Mouse (Mus musculus) myocyte (in vitro differentiated cells): ENCODE results near the gene Zmynd10. TPM values are rescaled to one million over a fixed set of nuclear protein-coding genes. Genes with fewer than 3 reads are reported as not detected.

Experiments
- H3K27me3 ChIP-seq: one replicate; pipeline ENCODE4 v1.6.1; 2011; ENCODE audit not compliant: control insufficient read depth, insufficient read depth, insufficient read length
- H3K36me3 ChIP-seq: one replicate; pipeline ENCODE4 v1.6.1; 2011; ENCODE audit not compliant: control insufficient read depth, insufficient read depth
- H3K4me2 ChIP-seq: one replicate; pipeline ENCODE4 v1.6.1; 2011; ENCODE audit warnings: low read depth, control low read depth
- H3K4me3 ChIP-seq: one replicate; pipeline ENCODE4 v1.5.1; 2011; ENCODE audit warnings: mild to moderate bottlenecking, control low read depth, moderate library complexity
- H3K79me2 ChIP-seq: one replicate; pipeline ENCODE4 v1.6.1; 2011; ENCODE audit not compliant: control insufficient read depth, insufficient read depth
- H3ac ChIP-seq: one replicate; pipeline ENCODE4 v1.6.1; 2011; ENCODE audit not compliant: control insufficient read depth, insufficient read length
- CEBPB ChIP-seq: IDR thresholded peaks from 2 replicates; pipeline ENCODE4 v1.6.1; 2011; ENCODE audit warnings: mild to moderate bottlenecking, moderate library complexity; ENCODE audit not compliant: poor library complexity, insufficient read depth, severe bottlenecking
- E2F4 ChIP-seq: IDR thresholded peaks from one replicate; pipeline ENCODE4 v1.6.1; 2011; ENCODE audit warnings: mild to moderate bottlenecking, control low read depth, moderate library complexity; ENCODE audit not compliant: insufficient read depth
- MAX ChIP-seq: IDR thresholded peaks from one replicate; pipeline ENCODE4 v1.6.1; 2011; ENCODE audit warnings: low read depth, mild to moderate bottlenecking, control low read depth
- MYOD1 ChIP-seq, 3 experiments: IDR thresholded peaks; one replicate each; pipeline ENCODE4 v1.6.1; 2011; ENCODE audit warnings: control low read depth in 2 of 3, low read depth in 2 of 3, mild to moderate bottlenecking in 2 of 3, moderate library complexity in 1 of 3; ENCODE audit not compliant: insufficient read length in 2 of 3, control insufficient read depth in 1 of 3
- MYOG ChIP-seq, 3 experiments: IDR thresholded peaks; one replicate each; pipeline ENCODE4 v1.6.1; 2011; ENCODE audit warnings: control low read depth in 2 of 3, low read depth in 2 of 3, mild to moderate bottlenecking in 2 of 3; ENCODE audit not compliant: insufficient read length in 2 of 3, control insufficient read depth in 1 of 3, insufficient read depth in 1 of 3
- POLR2A ChIP-seq: IDR thresholded peaks from one replicate; pipeline ENCODE4 v1.6.1; 2011; ENCODE audit warnings: low read depth, mild to moderate bottlenecking, control low read depth, moderate library complexity; ENCODE audit not compliant: insufficient read length
- POLR2AphosphoS2 ChIP-seq: IDR thresholded peaks from one replicate; pipeline ENCODE4 v1.6.1; 2011; ENCODE audit warnings: low read depth, control low read depth; ENCODE audit not compliant: insufficient read length
- REST ChIP-seq: IDR thresholded peaks from one replicate; pipeline ENCODE4 v1.6.1; 2011; ENCODE audit warnings: mild to moderate bottlenecking, control low read depth, moderate library complexity; ENCODE audit not compliant: insufficient read depth, insufficient read length
- SRF ChIP-seq: IDR thresholded peaks from one replicate; pipeline ENCODE4 v1.6.1; 2011; ENCODE audit warnings: low read depth; ENCODE audit not compliant: control insufficient read depth, insufficient read length
- TCF12 ChIP-seq: IDR thresholded peaks from one replicate; pipeline ENCODE4 v1.6.1; 2011; ENCODE audit warnings: mild to moderate bottlenecking, control low read depth; ENCODE audit not compliant: poor library complexity, insufficient read depth, severe bottlenecking
- TCF3 ChIP-seq: IDR thresholded peaks from one replicate; pipeline ENCODE4 v1.6.1; 2011; ENCODE audit warnings: low read depth, control low read depth; ENCODE audit not compliant: insufficient read length
- USF1 ChIP-seq: IDR thresholded peaks from one replicate; pipeline ENCODE4 v1.6.1; 2011; ENCODE audit warnings: low read depth, mild to moderate bottlenecking, control low read depth, moderate library complexity
- polyA plus RNA-seq: library from polyadenylated mRNA; unstranded; fragments of >200 nt; fragmentation: generic; extraction: Trizol; gene quantifications from one replicate; pipeline ENCODE4 v1.2.1, GENCODE M21; 2012; ENCODE audit warnings: missing spikeins

Gene Zmynd10
- polyA plus RNA-seq, 1 experiment: 0.52 TPM

- Histone ChIP-seq H3K27me3 (no peaks in the 10 kb centered on the region), H3K4me2 (peak overlapping the region; percentile 97), H3K79me2 (peaks cover 15% of the 10 kb centered on the region), H3ac (no peak overlapping the region), H3K36me3 (peaks cover 10% of the 10 kb centered on the region), H3K4me3 (peak overlapping the region; percentile 76)
- TF ChIP-seq SRF (no peak), USF1 (no peak), POLR2A (no peak), MYOD1 (IDR thresholded peaks at IDR 0.05; ENCODE audit: control insufficient read depth in 1 of 3, insufficient read length in 2 of 3, low read depth in 2 of 3) (no peak), CEBPB (no peak), TCF3 (no peak), E2F4 (no peak), TCF12 (no peak), POLR2AphosphoS2 (no peak), REST (no peak), MAX (no peak), MYOG (IDR thresholded peaks at IDR 0.05; ENCODE audit: control insufficient read depth in 1 of 3, insufficient read depth in 1 of 3, insufficient read length in 2 of 3, low read depth in 2 of 3) (no peak)
These were observed 6.1 kb upstream of the Zmynd10 start for GRCm38 (mm10) chr9:107541005-107541404.

GRCm38 (mm10) chr9:107541474-107542351, 5.4 kb upstream of the Zmynd10 start, which contains the start of the genes Cyb561d2 and Nprl2:
TSS of gene Cyb561d2 (minus strand) at chr9:107542193.
TSS of gene Nprl2 (plus strand) at chr9:107542226.
- TF ChIP-seq SRF: no peak
- no peak for TF ChIP-seq TCF3
- TF ChIP-seq MYOG (IDR thresholded peaks at IDR 0.05; ENCODE audit: control insufficient read depth in 1 of 3, insufficient read depth in 1 of 3, insufficient read length in 2 of 3, low read depth in 2 of 3): no peak
- peak; percentile 20 for TF ChIP-seq POLR2AphosphoS2
- H3K4me3 ChIP-seq: peak within 1 kb of the TSS; percentile 76
- H3ac ChIP-seq: peak within 1 kb of the TSS; percentile 24
- H3K4me2 ChIP-seq: peak within 1 kb of the TSS; percentile 97
- no peaks in the 10 kb centered on the region for H3K27me3 ChIP-seq
- H3K79me2 ChIP-seq: peaks cover 12% of the 10 kb centered on the region
- peaks cover 10% of the 10 kb centered on the region for H3K36me3 ChIP-seq

- TF ChIP-seq MYOG (IDR thresholded peaks at IDR 0.05; ENCODE audit: control insufficient read depth in 1 of 3, insufficient read depth in 1 of 3, insufficient read length in 2 of 3, low read depth in 2 of 3): no peak
- no peak for TF ChIP-seq MAX
- no peak for TF ChIP-seq TCF3
- TF ChIP-seq USF1: no peak
- no peak for TF ChIP-seq POLR2A
- TF ChIP-seq CEBPB: no peak
- no peak for TF ChIP-seq POLR2AphosphoS2
- TF ChIP-seq E2F4: no peak
- no peak for TF ChIP-seq SRF
- TF ChIP-seq TCF12: no peak
- H3K36me3 ChIP-seq: peaks cover 10% of the 10 kb centered on the region
These were observed 4.8 kb upstream of the Zmynd10 start for GRCm38 (mm10) chr9:107542352-107542686.

GRCm38 (mm10) chr9:107542721-107543120, 4.4 kb upstream of the Zmynd10 start:
- Histone ChIP-seq H3K36me3 (peaks cover 10% of the 10 kb centered on the region), H3K4me2 (peak overlapping the region; percentile 97), H3K4me3 (peak overlapping the region; percentile 76), H3K27me3 (no peaks in the 10 kb centered on the region), H3K79me2 (peaks cover 5% of the 10 kb centered on the region), H3ac (no peak overlapping the region)
- TF ChIP-seq USF1 (no peak), TCF12 (no peak), CEBPB (no peak), MYOD1 (IDR thresholded peaks at IDR 0.05; ENCODE audit: control insufficient read depth in 1 of 3, insufficient read length in 2 of 3, low read depth in 2 of 3) (no peak), MAX (no peak), MYOG (IDR thresholded peaks at IDR 0.05; ENCODE audit: control insufficient read depth in 1 of 3, insufficient read depth in 1 of 3, insufficient read length in 2 of 3, low read depth in 2 of 3) (no peak), E2F4 (no peak), REST (no peak), POLR2AphosphoS2 (no peak), SRF (no peak), TCF3 (no peak), POLR2A (no peak)

More at GRCm38 (mm10) chr9:107542352-107542686, 4.8 kb upstream of the Zmynd10 start:
- H3K79me2 ChIP-seq: peaks cover 9% of the 10 kb centered on the region
- H3K27me3 ChIP-seq: no peaks in the 10 kb centered on the region
- H3K4me3 ChIP-seq: peak overlapping the region; percentile 76
- H3ac ChIP-seq: peak overlapping the region; percentile 24
- H3K4me2 ChIP-seq: peak overlapping the region; percentile 97

GRCm38 (mm10) chr9:107543299-107543698, 3.8 kb upstream of the Zmynd10 start:
- Histone ChIP-seq H3K36me3 (peaks cover 10% of the 10 kb centered on the region), H3ac (no peak overlapping the region), H3K4me2 (no peak overlapping the region), H3K79me2 (no peaks in the 10 kb centered on the region), H3K4me3 (peak overlapping the region; percentile 76), H3K27me3 (no peaks in the 10 kb centered on the region)
- TF ChIP-seq POLR2A (no peak), MAX (no peak), TCF3 (no peak), E2F4 (no peak), MYOG (IDR thresholded peaks at IDR 0.05; ENCODE audit: control insufficient read depth in 1 of 3, insufficient read depth in 1 of 3, insufficient read length in 2 of 3, low read depth in 2 of 3) (no peak), MYOD1 (IDR thresholded peaks at IDR 0.05; ENCODE audit: control insufficient read depth in 1 of 3, insufficient read length in 2 of 3, low read depth in 2 of 3) (no peak), REST (no peak), TCF12 (no peak), POLR2AphosphoS2 (no peak), SRF (no peak), CEBPB (no peak), USF1 (no peak)
